Mouse (Mus musculus): ENCODE data around the gene Klhdc7b. TPM values are rescaled to one million over a fixed set of nuclear protein-coding genes. Genes with fewer than 3 reads are reported as not detected.

The Klhdc7b gene
- polyA plus RNA-seq, 1 experiment = 0.19 TPM

DNA sequence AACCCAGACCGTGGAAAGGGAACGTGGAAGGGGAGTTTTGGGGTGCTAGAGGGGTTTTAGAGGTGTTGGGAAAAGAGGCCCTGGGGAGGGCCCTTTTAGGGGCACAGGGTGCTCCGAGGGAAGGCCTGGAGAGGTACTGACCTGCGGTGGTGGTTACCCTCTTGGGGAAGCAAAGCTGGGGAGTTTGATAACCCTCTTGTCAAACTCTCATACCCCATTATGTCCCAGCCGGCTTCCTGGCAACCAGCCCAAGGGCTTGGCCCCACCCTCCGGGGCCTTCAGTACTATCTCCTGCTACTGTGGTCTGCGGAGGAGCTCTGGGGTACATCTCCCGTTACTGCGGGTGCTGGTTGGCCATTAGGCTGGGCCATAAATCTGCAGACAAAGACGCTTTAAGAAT is 5.3 kb upstream of the Klhdc7b start:
- peaks cover 2% of the 10 kb centered on the region; the same call in 1 of the 2 replicates for H3K27me3 ChIP-seq (ENCODE audit: control insufficient read depth, insufficient read depth, low read length)
- peak overlapping the region; percentile 77 for H3K4me3 ChIP-seq (ENCODE audit: control insufficient read depth, low read depth, low read length)
- H3K36me3 ChIP-seq (ENCODE audit: control insufficient read depth, insufficient read depth, low read length) = no peaks in the 10 kb centered on the region
- no peak for TF ChIP-seq POLR2A (IDR thresholded peaks at IDR 0.05; ENCODE audit: control insufficient read depth, low read depth, low read length)
- TF ChIP-seq CTCF (IDR thresholded peaks at IDR 0.05; ENCODE audit: control insufficient read depth, insufficient read depth, insufficient replicate concordance, low read depth, low read length) = no peak
- H3K27ac ChIP-seq (ENCODE audit: control insufficient read depth, insufficient read depth, low read depth, low read length) = peak overlapping the region; percentile 59
- peaks cover 30% of the 10 kb centered on the region for H3K4me1 ChIP-seq (ENCODE audit: control insufficient read depth, insufficient read depth, low read length)

- no peak overlapping the region for H3K27ac ChIP-seq (ENCODE audit: control insufficient read depth, insufficient read depth, low read depth, low read length)
- H3K36me3 ChIP-seq (ENCODE audit: control insufficient read depth, insufficient read depth, low read length) = no peaks in the 10 kb centered on the region
- no peak for TF ChIP-seq CTCF (IDR thresholded peaks at IDR 0.05; ENCODE audit: control insufficient read depth, insufficient read depth, insufficient replicate concordance, low read depth, low read length)
- no peak for TF ChIP-seq POLR2A (IDR thresholded peaks at IDR 0.05; ENCODE audit: control insufficient read depth, low read depth, low read length)
- H3K4me1 ChIP-seq (ENCODE audit: control insufficient read depth, insufficient read depth, low read length) = peaks cover 6% of the 10 kb centered on the region
- H3K27me3 ChIP-seq (ENCODE audit: control insufficient read depth, insufficient read depth, low read length) = no peaks in the 10 kb centered on the region
- H3K4me3 ChIP-seq (ENCODE audit: control insufficient read depth, low read depth, low read length) = no peak overlapping the region
Measured at GRCm38 (mm10) chr15:89387127-89387526, 2.4 kb downstream of the Klhdc7b start.

- H3K27ac ChIP-seq (ENCODE audit: control insufficient read depth, insufficient read depth, low read depth, low read length) = no peak overlapping the region
- no peaks in the 10 kb centered on the region for H3K36me3 ChIP-seq (ENCODE audit: control insufficient read depth, insufficient read depth, low read length)
- no peak overlapping the region for H3K4me3 ChIP-seq (ENCODE audit: control insufficient read depth, low read depth, low read length)
- no peak for TF ChIP-seq CTCF (IDR thresholded peaks at IDR 0.05; ENCODE audit: control insufficient read depth, insufficient read depth, insufficient replicate concordance, low read depth, low read length)
- no peak for TF ChIP-seq POLR2A (IDR thresholded peaks at IDR 0.05; ENCODE audit: control insufficient read depth, low read depth, low read length)
- H3K4me1 ChIP-seq (ENCODE audit: control insufficient read depth, insufficient read depth, low read length) = peaks cover 6% of the 10 kb centered on the region
- H3K27me3 ChIP-seq (ENCODE audit: control insufficient read depth, insufficient read depth, low read length) = no peaks in the 10 kb centered on the region
Measured at GRCm38 (mm10) chr15:89390081-89390480, 5.4 kb downstream of the Klhdc7b start.

DNA sequence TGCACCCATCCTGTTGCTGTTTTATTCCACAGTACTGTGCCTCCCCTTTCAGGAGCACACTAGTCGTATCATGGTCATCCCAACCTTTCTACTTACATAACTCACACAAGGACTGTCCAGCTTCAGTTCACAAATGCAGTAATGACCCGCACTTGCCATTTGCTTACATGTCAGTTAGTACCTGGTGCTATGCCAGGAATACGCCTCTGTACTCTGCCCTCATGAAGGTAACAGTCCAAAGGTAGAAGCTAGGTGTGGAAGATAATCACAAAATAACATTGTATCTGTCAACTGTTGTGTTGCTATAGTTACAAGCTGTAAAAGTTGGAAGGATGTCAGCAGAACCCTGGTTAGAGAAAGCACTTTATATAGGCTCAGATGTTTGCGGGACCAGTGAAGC is 12.2 kb downstream of the Klhdc7b start:
- Histone ChIP-seq H3K27ac (ENCODE audit: control insufficient read depth, insufficient read depth, low read depth, low read length) (no peak overlapping the region), H3K4me1 (ENCODE audit: control insufficient read depth, insufficient read depth, low read length) (no peaks in the 10 kb centered on the region), H3K4me3 (ENCODE audit: control insufficient read depth, low read depth, low read length) (no peak overlapping the region), H3K36me3 (ENCODE audit: control insufficient read depth, insufficient read depth, low read length) (no peaks in the 10 kb centered on the region), H3K27me3 (ENCODE audit: control insufficient read depth, insufficient read depth, low read length) (no peaks in the 10 kb centered on the region)
- TF ChIP-seq POLR2A (IDR thresholded peaks at IDR 0.05; ENCODE audit: control insufficient read depth, low read depth, low read length) (no peak), CTCF (IDR thresholded peaks at IDR 0.05; ENCODE audit: control insufficient read depth, insufficient read depth, insufficient replicate concordance, low read depth, low read length) (no peak)

GRCm38 (mm10) chr15:89398146-89398545 is 13.4 kb downstream of the Klhdc7b start:
- no peaks in the 10 kb centered on the region for H3K36me3 ChIP-seq (ENCODE audit: control insufficient read depth, insufficient read depth, low read length)
- no peaks in the 10 kb centered on the region for H3K4me1 ChIP-seq (ENCODE audit: control insufficient read depth, insufficient read depth, low read length)
- no peaks in the 10 kb centered on the region for H3K27me3 ChIP-seq (ENCODE audit: control insufficient read depth, insufficient read depth, low read length)
- H3K4me3 ChIP-seq (ENCODE audit: control insufficient read depth, low read depth, low read length) = no peak overlapping the region
- TF ChIP-seq CTCF (IDR thresholded peaks at IDR 0.05; ENCODE audit: control insufficient read depth, insufficient read depth, insufficient replicate concordance, low read depth, low read length) = no peak
- H3K27ac ChIP-seq (ENCODE audit: control insufficient read depth, insufficient read depth, low read depth, low read length) = no peak overlapping the region

DNA sequence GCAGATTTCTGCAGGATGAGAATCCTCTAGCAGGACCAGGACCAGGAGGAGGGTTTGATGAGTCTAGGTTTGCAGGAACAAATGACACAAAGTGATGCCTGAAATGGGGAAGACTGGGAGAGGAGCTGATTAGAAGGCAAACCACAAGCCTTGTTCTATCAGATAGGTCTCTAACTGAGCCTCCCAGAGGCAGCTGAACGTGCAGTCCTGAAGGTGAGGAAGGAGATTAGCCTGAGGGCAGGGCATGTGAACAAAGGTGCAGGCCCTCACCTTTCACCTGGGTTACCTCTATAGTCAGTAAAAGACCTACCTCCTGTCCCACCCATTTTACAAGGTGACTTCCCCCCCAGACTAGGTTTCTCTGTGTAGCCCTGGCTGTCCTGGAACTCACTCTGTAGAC is 15.0 kb downstream of the Klhdc7b start:
- H3K27me3 ChIP-seq (ENCODE audit: control insufficient read depth, insufficient read depth, low read length) = no peaks in the 10 kb centered on the region
- no peaks in the 10 kb centered on the region for H3K4me1 ChIP-seq (ENCODE audit: control insufficient read depth, insufficient read depth, low read length)
- no peak overlapping the region for H3K4me3 ChIP-seq (ENCODE audit: control insufficient read depth, low read depth, low read length)
- TF ChIP-seq POLR2A (IDR thresholded peaks at IDR 0.05; ENCODE audit: control insufficient read depth, low read depth, low read length) = no peak
- no peak for TF ChIP-seq CTCF (IDR thresholded peaks at IDR 0.05; ENCODE audit: control insufficient read depth, insufficient read depth, insufficient replicate concordance, low read depth, low read length)
- no peak overlapping the region for H3K27ac ChIP-seq (ENCODE audit: control insufficient read depth, insufficient read depth, low read depth, low read length)
- no peaks in the 10 kb centered on the region for H3K36me3 ChIP-seq (ENCODE audit: control insufficient read depth, insufficient read depth, low read length)

- H3K36me3 ChIP-seq (ENCODE audit: control insufficient read depth, insufficient read depth, low read length) = no peaks in the 10 kb centered on the region
- no peak overlapping the region for H3K4me3 ChIP-seq (ENCODE audit: control insufficient read depth, low read depth, low read length)
- no peaks in the 10 kb centered on the region for H3K27me3 ChIP-seq (ENCODE audit: control insufficient read depth, insufficient read depth, low read length)
- no peaks in the 10 kb centered on the region for H3K4me1 ChIP-seq (ENCODE audit: control insufficient read depth, insufficient read depth, low read length)
- TF ChIP-seq CTCF (IDR thresholded peaks at IDR 0.05; ENCODE audit: control insufficient read depth, insufficient read depth, insufficient replicate concordance, low read depth, low read length) = no peak
- TF ChIP-seq POLR2A (IDR thresholded peaks at IDR 0.05; ENCODE audit: control insufficient read depth, low read depth, low read length) = no peak
- no peak overlapping the region for H3K27ac ChIP-seq (ENCODE audit: control insufficient read depth, insufficient read depth, low read depth, low read length)
Measured at GRCm38 (mm10) chr15:89402471-89402870, 17.8 kb downstream of the Klhdc7b start.

Data from testis, adult 2 months (tissue).